Comparison of ENCODE assay signal across 15 mouse cellular contexts in genomic region chr11:68549597-68549996, GRCm38 (mm10). TPM values are rescaled to one million over a fixed set of nuclear protein-coding genes. Genes with fewer than 3 reads are reported as not detected.
DNase-seq lines count a peak whose midpoint lies in the region; ATAC-seq and TF ChIP-seq lines count a peak whose summit lies in the region.
"Had no signal": no experiment of that assay in that cellular context is flagged by ENCODE, and none has a peak within 500 bp of the region (broad histone marks: within the 10 kb centered on the region; RNA-seq: fewer than 3 reads in every experiment).

No protein-coding gene starts in this region.

- no peak for DNase-seq in cerebellum, adult 2 months
- no peak for DNase-seq in cerebellum, adult 9-11 months
- no peak for DNase-seq in lung, adult 2 months
- DNase-seq in lung, adult 18-20 months: no peak
- DNase-seq in Patski (ENCODE audit: low read depth, low spot score): no peak
- no peak for DNase-seq in kidney, postnatal 10 days
- DNase-seq: cerebellum, adult 8-10 months had no signal

- TF ChIP-seq CTCF in cerebellum, adult 2 months (IDR thresholded peaks at IDR 0.05; ENCODE audit: borderline replicate concordance, insufficient read depth, low read depth, low read length): peak; percentile 26; the same call in 1 of the 2 replicates
- TF ChIP-seq CTCF in lung, adult 2 months (IDR thresholded peaks at IDR 0.05; ENCODE audit: insufficient read depth, low read length): peak; percentile 59
- TF ChIP-seq CTCF in Patski (IDR thresholded peaks at IDR 0.05): peak; percentile 66

- no peak for TF ChIP-seq POLR2A in cerebellum, adult 2 months (IDR thresholded peaks at IDR 0.05; ENCODE audit: borderline replicate concordance, insufficient read depth, low read length)
- TF ChIP-seq POLR2A in lung, adult 2 months (IDR thresholded peaks at IDR 0.05; ENCODE audit: borderline replicate concordance, extremely low read depth, low read depth, low read length): no peak

- no peaks in the 10 kb centered on the region for H3K9me3 ChIP-seq in forebrain, embryonic 13.5 days (replicated peaks)
- H3K9me3 ChIP-seq: embryonic facial prominence, embryonic 15.5 days; heart, embryonic 10.5 days; stomach, embryonic 15.5 days had no signal

- CTCF ChIA-PET in Patski (lab: Charles Lee): interaction anchor here (1.5 to 1.9 kb wide), 3 partner anchors 13 to 118 kb away, joined by 4 to 6 read pairs (median 6); partner anchors contain the start of gene Pik3r5

- no peak overlapping the region for H3K4me2 ChIP-seq in forebrain, embryonic 13.5 days
- H3K4me2 ChIP-seq: embryonic facial prominence, embryonic 15.5 days; stomach, embryonic 15.5 days had no signal

- in situ Hi-C loops in Patski (cut with MboI; ENCODE audit: low pct_unique_long_range_greater_than_20kb): no loop called here

- POLR2A ChIA-PET in Patski (lab: Charles Lee): no interaction called here

- ATAC-seq in Patski: no peak
- 0 out of 2 replicates have a peak, but pooled peaks have one; percentile 34 for ATAC-seq in neutrophil, adult 5-6 weeks (ENCODE audit: extremely low read depth, insufficient number of reproducible peaks, low FRiP score, poor library complexity, severe bottlenecking)
- ATAC-seq in forebrain, embryonic 13.5 days: no peak
- ATAC-seq: hindbrain, embryonic 16.5 days had no signal

- H3K27me3 ChIP-seq in cerebellum, adult 2 months (ENCODE audit: control insufficient read depth, insufficient read depth, low read length): no peaks in the 10 kb centered on the region
- no peaks in the 10 kb centered on the region for H3K27me3 ChIP-seq in Patski
- H3K27me3 ChIP-seq in forebrain, embryonic 13.5 days: no peaks in the 10 kb centered on the region; the same call in 1 of the 2 replicates
- H3K27me3 ChIP-seq: embryonic facial prominence, embryonic 15.5 days; stomach, embryonic 15.5 days had no signal

- no peak overlapping the region for H3K4me3 ChIP-seq in cerebellum, adult 2 months (replicated peaks; ENCODE audit: insufficient read depth, low read depth, low read length)
- H3K4me3 ChIP-seq in lung, adult 2 months (replicated peaks; ENCODE audit: extremely low read depth, low read depth, low read length): no peak overlapping the region
- no peak overlapping the region for H3K4me3 ChIP-seq in forebrain, embryonic 13.5 days
- H3K4me3 ChIP-seq: embryonic facial prominence, embryonic 15.5 days; heart, embryonic 10.5 days; stomach, embryonic 15.5 days had no signal

- H3K27ac ChIP-seq in cerebellum, adult 2 months (ENCODE audit: insufficient read depth, low read length): no peak overlapping the region
- no peak overlapping the region for H3K27ac ChIP-seq in forebrain, embryonic 13.5 days
- H3K27ac ChIP-seq: embryonic facial prominence, embryonic 15.5 days; heart, embryonic 10.5 days; stomach, embryonic 15.5 days had no signal

- no peaks in the 10 kb centered on the region for H3K36me3 ChIP-seq in forebrain, embryonic 13.5 days (ENCODE audit: poor library complexity, severe bottlenecking)
- H3K36me3 ChIP-seq: embryonic facial prominence, embryonic 15.5 days; heart, embryonic 10.5 days; stomach, embryonic 15.5 days had no signal

- 62% methylated on average over 3 of the region's 3 CpGs for WGBS in cerebellum, adult 2 months
- WGBS in lung, adult 2 months: 61% methylated on average over 3 of the region's 3 CpGs
- 49% methylated on average over 3 of the region's 3 CpGs for WGBS in forebrain, embryonic 13.5 days

- no peaks in the 10 kb centered on the region for H3K4me1 ChIP-seq in cerebellum, adult 2 months (ENCODE audit: control insufficient read depth, insufficient read depth, low read length)
- 0 out of 2 replicates have a peak, but pooled peaks cover 3% of the 10 kb centered on the region for H3K4me1 ChIP-seq in lung, adult 2 months (ENCODE audit: control insufficient read depth, insufficient read depth, low read length)
- no peaks in the 10 kb centered on the region for H3K4me1 ChIP-seq in forebrain, embryonic 13.5 days

- no peak overlapping the region for H3K9ac ChIP-seq in forebrain, embryonic 13.5 days
- H3K9ac ChIP-seq: embryonic facial prominence, embryonic 15.5 days; stomach, embryonic 15.5 days had no signal

RNA-seq across cellular contexts. Expression of gene Mfsd6l, which starts 6.4 kb away (rescaled TPM):
- 0.05 TPM in 2 replicates for polyA plus RNA-seq in cerebellum, adult 2 months (2012; rRNA removed)
- 3.4 and 4.3 TPM in 2 replicates for polyA plus RNA-seq in lung, adult 2 months (2012; rRNA removed)
- 0.08 TPM for polyA plus RNA-seq in Patski (2021)
- total RNA-seq in neutrophil, adult 5-6 weeks (2017): 0.74 and 1.4 TPM in 2 replicates
- not detected in 2 replicates for polyA plus RNA-seq in forebrain, embryonic 13.5 days (2015; fragmentation: Nextera tagmentation; extraction: Ambion mirVana)
- polyA plus RNA-seq: C2C12; neural tube, embryonic 11.5 days had no signal

RNA-seq across cellular contexts. Expression of gene Ccdc42, which starts 37.2 kb away (rescaled TPM):
- polyA plus RNA-seq in cerebellum, adult 2 months (2012; rRNA removed): 0.27 and 0.29 TPM in 2 replicates
- 5.0 and 8.5 TPM in 2 replicates for polyA plus RNA-seq in lung, adult 2 months (2012; rRNA removed)
- not detected for polyA plus RNA-seq in Patski (2021)
- not detected in 2 replicates for total RNA-seq in neutrophil, adult 5-6 weeks (2017)
- 0.16 TPM in 1 of 2 replicates, not detected in the other for polyA plus RNA-seq in forebrain, embryonic 13.5 days (2015; fragmentation: Nextera tagmentation; extraction: Ambion mirVana)
- polyA plus RNA-seq: C2C12; embryonic facial prominence, embryonic 15.5 days had no signal

RNA-seq across cellular contexts. Expression of gene Pik3r6, which starts 46.8 kb away (rescaled TPM):
- 1.6 and 1.7 TPM in 2 replicates for polyA plus RNA-seq in cerebellum, adult 2 months (2012; rRNA removed)
- 12.3 and 13.3 TPM in 2 replicates for polyA plus RNA-seq in lung, adult 2 months (2012; rRNA removed)
- 1.5 TPM for polyA plus RNA-seq in Patski (2021)
- 28.7 and 31.0 TPM in 2 replicates for total RNA-seq in neutrophil, adult 5-6 weeks (2017)
- polyA plus RNA-seq in forebrain, embryonic 13.5 days (2015; fragmentation: Nextera tagmentation; extraction: Ambion mirVana): 0.89 and 0.96 TPM in 2 replicates
- polyA plus RNA-seq: C2C12 had no signal
